Mouse (Mus musculus): ENCODE results near the gene Tab1.
"Not testable (repeated sequence)": the region's sequence is repeated elsewhere in the genome, so short reads cannot be mapped to it uniquely, and the experiment has no call there.

The Tab1 gene

DNA sequence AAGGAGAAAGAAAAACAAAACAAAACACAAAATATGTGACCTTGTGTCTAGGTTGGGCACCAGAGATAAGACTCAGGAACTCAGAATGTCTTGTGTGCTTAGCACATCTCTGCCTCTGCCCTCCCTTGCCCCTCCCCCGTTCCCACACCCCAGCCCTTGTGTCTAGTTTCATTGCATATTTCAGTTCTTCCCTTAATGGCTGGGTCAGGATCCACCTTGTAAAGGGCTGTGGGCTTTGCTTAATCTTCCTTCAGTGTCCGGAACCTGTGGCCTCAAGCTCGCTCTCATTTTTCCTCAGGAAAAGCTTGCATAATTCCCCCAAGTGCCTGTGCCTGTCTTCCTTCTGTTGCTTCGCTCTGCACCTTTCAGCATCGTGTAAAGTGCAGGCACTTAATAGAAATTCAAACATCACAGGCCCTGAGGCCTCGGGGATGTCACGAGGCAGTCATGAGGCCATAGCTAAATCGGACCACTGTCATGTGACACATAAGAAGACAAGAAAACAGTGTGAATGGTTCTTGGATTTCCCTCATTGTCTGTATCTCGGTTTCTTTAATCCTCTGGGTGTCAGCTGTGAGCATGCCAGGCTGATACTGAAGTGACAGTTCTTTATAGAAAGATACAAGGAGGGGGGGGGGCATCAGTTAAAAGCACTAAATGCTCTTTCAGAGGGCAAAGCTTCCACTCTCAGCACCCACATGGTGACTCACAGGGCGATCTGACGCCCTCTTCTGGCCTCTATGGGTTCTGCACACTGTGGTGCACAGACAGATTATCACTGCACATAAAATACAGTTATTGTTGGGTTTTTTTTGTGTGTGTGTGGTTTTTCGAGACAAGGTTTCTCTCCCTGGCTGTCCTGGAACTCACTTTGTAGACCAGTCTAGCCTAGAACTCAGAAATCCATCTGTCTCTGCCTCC, 27.2 kb upstream of the Tab1 start:
- DNase-seq (ENCODE audit: low spot score in 2 of 2) = no peak

GRCm38 (mm10) chr15:80107143-80107542, 25.8 kb upstream of the Tab1 start:
- no peak for DNase-seq (ENCODE audit: low spot score in 2 of 2)

- DNase-seq (ENCODE audit: low spot score in 2 of 2) = no peak
Measured at GRCm38 (mm10) chr15:80107575-80107974, 25.4 kb upstream of the Tab1 start.

DNA sequence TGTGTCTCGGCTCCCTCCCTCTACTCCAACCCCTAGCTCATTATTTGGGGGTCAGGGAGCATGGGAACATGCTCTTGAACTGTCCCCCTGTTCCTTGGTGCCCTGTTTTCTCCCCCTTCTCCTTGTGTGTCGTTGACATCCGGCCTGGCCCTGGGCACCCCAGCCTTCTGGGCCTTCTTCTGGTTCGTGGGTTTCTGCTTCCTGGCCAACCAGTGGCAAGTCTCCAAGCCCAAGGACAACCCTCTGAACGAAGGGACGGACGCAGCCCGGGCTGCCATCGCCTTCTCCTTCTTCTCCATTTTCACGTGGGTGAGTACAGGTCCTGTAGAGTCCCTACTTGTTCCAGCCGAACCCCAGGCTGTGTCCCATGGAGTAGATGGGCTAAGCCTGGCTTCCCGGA, 21.5 kb upstream of the Tab1 start:
- no peak for DNase-seq (ENCODE audit: low spot score in 2 of 2)

- DNase-seq (ENCODE audit: low spot score in 2 of 2) = no peak
Measured at GRCm38 (mm10) chr15:80112499-80112898, 20.4 kb upstream of the Tab1 start.

GRCm38 (mm10) chr15:80114414-80114813, 18.5 kb upstream of the Tab1 start:
- DNase-seq (ENCODE audit: low spot score in 2 of 2) = no peak

GRCm38 (mm10) chr15:80115256-80115655, 17.7 kb upstream of the Tab1 start:
- no peak for DNase-seq (ENCODE audit: low spot score in 2 of 2)

- no peak for DNase-seq (ENCODE audit: low spot score in 2 of 2)
Measured at GRCm38 (mm10) chr15:80115866-80116794, 16.8 kb upstream of the Tab1 start.

- DNase-seq (ENCODE audit: low spot score in 2 of 2) = no peak
Measured at GRCm38 (mm10) chr15:80117154-80117553, 15.8 kb upstream of the Tab1 start.

DNA sequence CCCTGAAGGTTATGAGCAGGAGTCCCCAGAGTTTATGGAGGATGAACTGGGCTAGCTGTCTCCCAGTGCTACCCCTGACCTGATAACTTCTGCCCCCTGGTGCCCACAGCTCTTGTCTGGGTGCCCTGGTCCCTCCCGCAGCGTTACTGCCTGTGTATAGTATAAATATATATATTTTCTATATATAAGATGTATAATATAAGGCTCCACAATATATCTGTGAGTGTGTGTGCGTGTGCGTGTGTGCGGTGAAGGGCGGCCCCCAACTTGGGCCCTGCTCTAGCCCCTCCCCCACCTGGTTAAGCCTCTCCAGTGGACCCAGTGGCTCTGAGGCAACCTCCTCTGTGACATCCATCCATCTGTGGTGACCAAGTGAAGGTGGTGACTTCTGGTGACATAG, 13.9 kb upstream of the Tab1 start:
- no peak for DNase-seq (ENCODE audit: low spot score in 2 of 2)

GRCm38 (mm10) chr15:80121721-80122325, 11.1 kb upstream of the Tab1 start:
- no peak for DNase-seq (ENCODE audit: low spot score in 2 of 2)

GRCm38 (mm10) chr15:80122431-80122830, 10.5 kb upstream of the Tab1 start:
- not testable (repeated sequence) for DNase-seq (ENCODE audit: low spot score in 2 of 2)

DNA sequence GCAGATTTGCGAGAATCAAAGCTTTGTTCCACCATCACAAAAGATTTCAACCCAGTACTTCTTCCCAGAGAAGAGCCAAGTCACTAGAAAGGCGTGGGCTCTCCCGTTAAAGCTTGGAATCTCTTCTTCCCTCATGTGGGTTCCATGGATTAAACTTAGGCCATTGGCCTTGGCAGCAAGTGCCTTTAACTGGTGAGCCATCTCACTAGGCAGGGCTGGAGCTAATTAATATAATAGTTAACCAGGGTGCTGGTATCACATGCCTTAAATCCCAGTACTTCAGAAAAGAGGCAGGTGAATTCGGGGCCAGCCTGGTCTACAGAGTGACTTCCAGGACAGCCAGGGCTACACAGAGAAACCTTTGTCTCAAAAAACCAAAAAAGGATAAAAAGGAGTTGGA, 8.3 kb upstream of the Tab1 start:
- no peak for DNase-seq (ENCODE audit: low spot score in 2 of 2)

DNA sequence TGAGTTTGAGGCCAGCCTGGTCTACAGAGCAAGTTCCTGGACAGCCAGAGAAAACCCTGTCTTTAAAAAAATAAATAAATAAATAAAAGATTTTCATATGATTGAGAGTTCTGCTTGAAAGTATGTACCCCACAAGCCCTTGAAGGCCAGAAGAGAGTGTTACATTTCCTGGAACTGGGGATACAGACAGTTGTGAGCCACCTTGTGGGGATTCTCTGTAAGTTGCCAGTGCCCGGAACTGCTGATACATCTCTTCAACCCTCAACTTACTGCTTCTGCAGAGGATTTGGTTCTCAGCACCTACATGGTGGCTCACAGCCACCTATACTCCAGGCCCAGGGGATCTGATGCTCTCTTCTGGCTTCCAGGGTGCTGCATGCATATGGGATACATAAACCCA, 5.7 kb upstream of the Tab1 start:
- no peak for DNase-seq (ENCODE audit: low spot score in 2 of 2)

DNA sequence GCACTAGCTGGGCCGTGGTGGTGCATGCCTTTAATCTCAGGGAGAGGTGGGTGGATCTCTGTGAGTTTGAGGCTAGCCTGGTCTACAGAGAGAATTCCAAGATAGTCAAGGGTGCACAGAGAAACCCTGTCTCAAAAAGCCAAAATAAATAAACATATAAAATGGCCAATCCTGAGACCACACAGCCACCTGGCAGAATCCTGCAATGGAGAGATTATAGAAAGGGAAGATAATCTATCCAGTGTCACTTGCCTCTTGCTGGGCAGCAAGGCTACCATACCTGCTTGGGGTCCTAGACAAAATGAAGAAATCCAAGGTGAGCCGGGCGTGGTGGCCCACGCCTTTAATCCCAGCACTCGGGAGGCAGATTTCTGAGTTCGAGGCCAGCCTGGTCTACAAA, 2.9 kb upstream of the Tab1 start:
- DNase-seq (ENCODE audit: low spot score in 2 of 2) = no peak

- DNase-seq (ENCODE audit: low spot score in 2 of 2) = no peak
Measured at GRCm38 (mm10) chr15:80130689-80131088, 2.2 kb upstream of the Tab1 start.

DNA sequence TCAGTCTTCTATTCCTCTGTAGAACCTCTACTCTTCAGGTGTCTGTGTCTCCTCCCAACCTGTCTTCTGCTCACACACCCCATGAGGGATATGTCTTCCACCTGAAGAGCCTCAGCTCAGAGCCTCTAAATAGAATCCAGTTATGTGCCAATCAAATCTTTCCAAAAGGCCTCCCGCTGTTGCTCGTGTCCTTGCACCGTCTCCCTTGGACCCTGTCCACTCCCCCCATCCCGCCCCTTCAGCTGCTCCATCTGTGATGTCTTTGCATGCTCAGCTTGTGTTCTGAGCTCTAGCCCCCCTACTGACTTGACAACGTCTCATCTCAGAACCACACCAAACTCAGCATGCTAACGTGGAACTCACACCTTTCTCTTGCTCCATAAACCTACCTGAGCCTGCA, 1.5 kb upstream of the Tab1 start:
- DNase-seq (ENCODE audit: low spot score in 2 of 2) = no peak

GRCm38 (mm10) chr15:80132452-80132851, 475 bp upstream of the Tab1 start:
- DNase-seq (ENCODE audit: low spot score in 2 of 2) = no peak

GRCm38 (mm10) chr15:80133682-80134449, 939 bp downstream of the Tab1 start:
- DNase-seq (ENCODE audit: low spot score in 2 of 2) = peak; percentile 35 to 36

- DNase-seq (ENCODE audit: low spot score in 2 of 2) = peak; percentile 31 to 32
Measured at GRCm38 (mm10) chr15:80134450-80134847, 1.5 kb downstream of the Tab1 start.

DNA sequence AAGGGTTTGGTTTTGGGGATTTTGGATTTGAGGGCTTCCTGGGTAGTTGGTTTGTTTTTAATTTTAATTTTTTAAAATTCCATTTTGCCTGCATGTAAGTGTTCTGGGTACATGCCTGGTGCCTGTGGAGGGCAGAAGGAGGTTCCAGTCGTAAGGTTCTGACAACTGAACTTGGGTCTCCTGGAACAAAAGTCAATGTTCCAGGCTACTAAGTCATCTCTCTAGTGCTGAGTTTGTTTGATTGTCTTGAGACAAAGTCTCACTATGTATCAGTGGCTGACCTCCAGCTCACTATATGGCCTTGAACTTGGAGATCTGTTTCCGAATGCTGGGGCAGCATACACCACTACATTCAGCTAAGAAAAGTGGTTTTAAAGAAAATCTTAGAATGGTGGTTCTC, 2.6 kb downstream of the Tab1 start:
- no peak for DNase-seq (ENCODE audit: low spot score in 2 of 2)

Data from heart, adult 9 months (tissue).